Mouse (Mus musculus): ENCODE results near the gene Acot4.
"Not testable (repeated sequence)": the region's sequence is repeated elsewhere in the genome, so short reads cannot be mapped to it uniquely, and the experiment has no call there.

Gene Acot4

GRCm38 (mm10) chr12:84038241-84038640 lies at the start of gene Acot4:
Acot4 (plus strand) TSS chr12:84038379.
- DNase-seq (ENCODE audit: low read depth, low spot score) = not testable (repeated sequence)

DNA sequence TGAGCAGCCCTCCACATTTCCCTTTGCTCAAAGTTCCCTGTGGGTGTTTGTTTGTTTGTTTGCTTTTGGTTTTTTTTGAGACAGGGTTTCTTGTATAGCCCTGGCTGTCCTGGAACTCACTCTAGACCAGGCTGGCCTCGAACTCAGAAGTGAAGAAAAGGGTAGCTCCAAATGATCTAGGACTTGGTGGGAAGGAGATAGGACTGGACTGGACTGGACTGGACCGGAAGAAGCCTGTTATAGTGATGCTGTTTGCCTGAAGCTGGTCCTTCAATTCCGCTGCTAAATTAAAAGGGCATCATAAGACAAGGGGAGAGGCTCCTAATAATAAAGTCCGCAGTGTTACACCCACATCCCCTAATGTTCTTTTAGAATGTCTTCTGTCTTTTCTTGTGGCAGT lies 49.7 kb upstream of the Acot4 start:
- no peak for DNase-seq (ENCODE audit: low read depth, low spot score)

DNA sequence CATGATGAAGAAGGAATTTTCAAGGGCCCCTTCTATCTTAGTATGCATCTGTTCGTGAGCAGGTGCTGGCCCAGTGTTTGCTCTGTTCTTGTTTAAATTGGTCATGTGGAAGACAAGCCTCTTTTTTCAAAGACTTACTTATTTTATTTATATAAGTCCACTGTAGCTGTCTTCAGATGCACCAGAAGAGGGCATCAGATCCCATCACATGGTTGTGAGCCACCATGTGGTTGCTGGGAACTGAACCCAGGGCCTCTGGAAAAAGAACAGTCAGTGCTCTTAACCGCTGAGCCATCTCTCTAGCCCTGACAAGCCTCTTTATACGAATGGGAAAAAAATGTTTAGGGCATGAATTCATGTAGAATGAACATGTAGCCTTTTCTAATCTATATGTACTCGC lies 48.8 kb upstream of the Acot4 start:
- no peak for DNase-seq (ENCODE audit: low read depth, low spot score)

- DNase-seq (ENCODE audit: low read depth, low spot score) = no peak
These were observed 41.0 kb upstream of the Acot4 start for GRCm38 (mm10) chr12:83997221-83997620.

- no peak for DNase-seq (ENCODE audit: low read depth, low spot score)
These were observed 39.7 kb upstream of the Acot4 start for GRCm38 (mm10) chr12:83998341-83999107.

- DNase-seq (ENCODE audit: low read depth, low spot score) = not testable (repeated sequence)
These were observed 38.9 kb upstream of the Acot4 start for GRCm38 (mm10) chr12:83999237-83999636.

- DNase-seq (ENCODE audit: low read depth, low spot score) = no peak
These were observed 37.8 kb upstream of the Acot4 start for GRCm38 (mm10) chr12:84000418-84000817.

DNA sequence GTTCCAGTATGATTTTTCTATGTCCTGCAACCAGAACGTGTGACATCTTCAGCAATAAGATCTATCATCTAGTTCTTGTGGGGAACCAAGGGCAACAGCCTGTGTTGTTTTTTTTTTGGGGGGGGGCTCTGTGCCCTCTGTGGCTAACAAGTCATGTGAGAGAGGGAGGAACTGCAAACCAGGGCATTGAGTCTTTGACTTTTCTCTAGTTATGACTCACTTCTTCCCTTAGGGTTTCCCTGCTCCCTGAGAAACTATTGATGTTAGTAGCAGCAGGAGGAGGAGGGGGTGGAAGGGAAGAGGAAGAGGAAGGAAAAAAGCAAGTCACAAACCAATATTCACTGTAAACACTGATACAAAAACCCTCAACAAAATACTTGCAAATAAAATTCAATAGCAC lies 34.3 kb upstream of the Acot4 start:
- DNase-seq (ENCODE audit: low read depth, low spot score) = no peak

- no peak for DNase-seq (ENCODE audit: low read depth, low spot score)
These were observed 29.9 kb upstream of the Acot4 start for GRCm38 (mm10) chr12:84008251-84008650.

- no peak for DNase-seq (ENCODE audit: low read depth, low spot score)
These were observed 29.4 kb upstream of the Acot4 start for GRCm38 (mm10) chr12:84008729-84009128.

GRCm38 (mm10) chr12:84009171-84009965 lies 28.8 kb upstream of the Acot4 start, which contains the start of gene Acot1:
Acot1 (plus strand) TSS chr12:84009490.
- peak; percentile 85 for DNase-seq (ENCODE audit: low read depth, low spot score)

DNA sequence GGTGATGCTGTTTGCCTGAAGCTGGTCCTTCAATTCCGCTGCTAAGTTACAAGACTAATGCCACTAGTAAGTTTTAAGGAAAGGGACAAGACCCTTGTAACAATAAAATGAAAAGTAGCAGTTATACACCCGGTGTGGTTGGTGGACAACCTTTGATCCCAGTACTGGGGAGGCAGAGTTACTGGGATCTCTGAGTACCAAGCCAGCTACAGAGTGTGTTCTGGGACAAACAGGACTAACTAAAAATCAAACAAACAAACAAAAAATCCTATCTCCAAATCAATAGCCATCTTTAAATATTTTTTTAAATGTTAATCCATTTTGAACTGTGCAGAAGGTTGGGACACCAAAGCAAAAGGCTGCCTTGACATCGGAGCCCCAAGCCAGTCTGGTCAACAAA lies 28.0 kb upstream of the Acot4 start:
- DNase-seq (ENCODE audit: low read depth, low spot score) = no peak

DNA sequence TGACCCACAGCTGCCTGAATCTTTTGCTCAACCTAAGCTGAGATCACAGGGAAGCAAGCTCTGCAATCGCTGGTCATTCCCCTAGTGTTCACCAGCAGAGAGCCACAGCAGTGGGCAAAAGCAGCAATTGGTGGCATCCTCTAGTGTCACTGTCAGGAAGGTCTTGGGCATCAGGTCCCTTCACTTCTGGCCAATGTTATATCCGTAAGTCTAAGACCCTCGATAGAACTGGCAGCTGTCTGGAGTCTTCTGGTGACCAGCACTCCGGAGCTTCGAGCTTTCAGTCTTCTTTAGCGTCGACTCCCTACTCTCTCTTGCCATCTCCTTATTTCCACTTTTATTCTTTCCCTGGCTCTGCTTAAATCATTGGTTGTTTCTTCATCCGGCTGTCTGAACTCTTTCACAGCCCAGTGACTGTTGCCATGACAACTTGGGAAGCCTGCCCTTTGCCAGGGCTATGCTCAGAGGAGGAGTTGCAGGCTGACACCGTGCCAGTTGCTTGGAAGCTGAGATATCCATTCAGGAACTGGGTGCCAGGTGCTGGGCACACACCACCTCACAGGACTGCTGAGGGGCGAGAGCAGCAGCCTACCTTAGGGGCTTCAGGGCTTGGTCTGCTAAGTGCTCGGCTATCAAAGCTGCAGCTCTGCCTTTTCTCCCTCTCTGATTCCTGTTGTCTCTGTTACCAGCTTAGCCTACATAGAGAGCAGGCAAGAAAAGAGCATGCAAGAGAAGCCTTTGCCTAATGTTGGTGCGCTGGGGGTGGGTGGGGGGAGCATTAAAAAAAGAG lies 26.7 kb upstream of the Acot4 start:
- peak; percentile 74 for DNase-seq (ENCODE audit: low read depth, low spot score)

GRCm38 (mm10) chr12:84013130-84013529 lies 25.0 kb upstream of the Acot4 start:
- no peak for DNase-seq (ENCODE audit: low read depth, low spot score)

DNA sequence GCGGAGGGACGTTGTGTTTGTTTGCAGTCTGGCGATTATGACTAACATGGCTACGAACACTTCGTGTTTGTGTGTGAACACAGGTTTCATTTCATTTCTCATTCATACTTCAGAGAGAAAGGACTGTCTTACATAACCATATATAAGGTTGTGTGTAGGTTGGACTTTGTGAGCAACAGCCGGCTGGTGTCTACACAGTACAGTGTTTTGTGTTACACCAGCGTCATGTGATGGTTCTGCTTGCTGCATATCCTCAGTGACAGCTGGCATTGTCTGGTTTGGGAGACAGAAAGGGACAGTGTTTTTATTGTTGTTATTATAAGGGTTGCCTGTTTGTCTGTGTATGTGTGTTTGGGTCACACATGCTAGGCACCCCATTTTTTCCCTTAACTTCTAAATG lies 24.5 kb upstream of the Acot4 start:
- DNase-seq (ENCODE audit: low read depth, low spot score) = no peak

- DNase-seq (ENCODE audit: low read depth, low spot score) = not testable (repeated sequence)
These were observed 17.7 kb upstream of the Acot4 start for GRCm38 (mm10) chr12:84020528-84020927.

- DNase-seq (ENCODE audit: low read depth, low spot score) = not testable (repeated sequence)
These were observed 15.9 kb upstream of the Acot4 start for GRCm38 (mm10) chr12:84022266-84022665.

DNA sequence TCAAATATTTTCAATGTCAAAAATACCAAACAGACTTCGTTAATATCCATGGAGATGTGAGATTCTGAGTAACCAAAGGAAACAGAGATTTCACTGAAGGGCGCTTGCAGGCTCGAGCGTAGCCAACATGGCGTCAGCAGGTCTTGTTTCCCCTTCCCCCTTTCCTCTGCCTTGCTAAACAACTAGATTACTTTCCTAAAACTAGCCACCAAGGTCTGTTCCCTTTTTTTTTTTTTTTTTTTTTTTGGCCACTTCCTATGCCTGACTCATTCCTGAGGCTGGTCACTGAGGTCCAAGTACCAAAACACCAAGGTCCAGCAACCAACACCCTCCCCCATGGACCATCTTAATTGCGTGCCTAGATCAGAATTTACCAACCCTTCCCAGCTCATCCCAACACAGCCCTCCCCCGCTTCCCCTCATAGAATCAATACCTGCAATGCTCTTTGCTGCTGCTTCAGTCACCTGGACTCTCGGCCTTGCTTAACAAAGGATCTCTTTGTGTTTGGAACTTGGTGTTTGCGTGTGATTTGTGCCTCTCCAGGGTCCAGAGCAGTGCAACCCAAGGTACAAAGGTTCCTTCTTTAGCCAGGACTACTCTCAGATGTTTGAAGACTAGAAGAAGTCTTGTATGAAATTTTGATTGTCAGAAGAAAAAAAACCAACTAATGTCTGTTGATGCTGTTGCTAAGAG lies 15.0 kb upstream of the Acot4 start:
- no peak for DNase-seq (ENCODE audit: low read depth, low spot score)

GRCm38 (mm10) chr12:84025888-84026287 lies 12.3 kb upstream of the Acot4 start:
- DNase-seq (ENCODE audit: low read depth, low spot score) = no peak

- not testable (repeated sequence) for DNase-seq (ENCODE audit: low read depth, low spot score)
These were observed 9.9 kb upstream of the Acot4 start for GRCm38 (mm10) chr12:84028328-84028727.

- not testable (repeated sequence) for DNase-seq (ENCODE audit: low read depth, low spot score)
These were observed 9.1 kb upstream of the Acot4 start for GRCm38 (mm10) chr12:84029043-84029442.
